Mouse (Mus musculus): Measurements from ENCODE around the gene Sh3gl3.

DNA sequence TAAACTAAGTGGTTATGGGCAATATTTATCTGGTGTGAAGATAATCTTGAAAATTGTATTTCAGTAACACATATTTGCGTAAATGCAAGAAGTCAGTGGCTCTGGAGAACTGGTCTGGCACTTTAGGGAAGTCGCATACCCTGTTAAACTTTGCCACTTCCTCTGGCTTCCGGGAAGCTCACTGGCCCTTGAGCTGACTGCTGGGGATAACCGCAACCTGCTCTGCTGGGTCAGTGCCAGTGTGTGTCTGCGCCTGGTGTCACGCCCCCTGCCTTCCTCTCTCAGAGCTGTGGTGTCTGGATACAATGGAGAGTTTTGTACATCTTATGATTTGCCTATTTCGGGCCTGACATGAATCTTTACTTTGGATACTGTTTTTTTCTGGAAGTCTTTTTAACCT lies 119.8 kb downstream of the Sh3gl3 start:
- no peak for TF ChIP-seq MYC (IDR thresholded peaks at IDR 0.05; ENCODE audit: low read depth, low read length)
- TF ChIP-seq E2F4 (IDR thresholded peaks at IDR 0.05; ENCODE audit: insufficient replicate concordance, low read depth, low read length) = no peak
- no peak for TF ChIP-seq USF1 (IDR thresholded peaks at IDR 0.05; ENCODE audit: low read depth, low read length)
- no peak for TF ChIP-seq TCF12 (IDR thresholded peaks at IDR 0.05; ENCODE audit: low read depth, low read length)
- no peak for TF ChIP-seq CTCF (conservative IDR thresholded peaks at IDR 0.05 in 1 of 2, IDR thresholded peaks at IDR 0.05 in 1 of 2; ENCODE audit: low read depth in 2 of 2, low read length in 2 of 2)
- TF ChIP-seq HCFC1 (IDR thresholded peaks at IDR 0.05; ENCODE audit: low read depth, low read length) = no peak
- no peak for TF ChIP-seq EP300 (IDR thresholded peaks at IDR 0.05; ENCODE audit: low read length)
- no peak for TF ChIP-seq MEF2A (IDR thresholded peaks at IDR 0.05; ENCODE audit: borderline replicate concordance, low read depth, low read length)

Measured in CH12.LX (cell line).